Mouse (Mus musculus) thymus, postnatal 36 days (tissue): ENCODE data around the gene Tnxb.
A peak's percentile ranks its signal among the peaks of the same experiment; 100 is the strongest.

Source experiments
- DNase-seq, 2 experiments: peaks; one replicate each; pipeline ENCODE4 v3.0.0; 2022; ENCODE audit warnings: mixed read lengths in 2 of 2

The Tnxb gene

DNA sequence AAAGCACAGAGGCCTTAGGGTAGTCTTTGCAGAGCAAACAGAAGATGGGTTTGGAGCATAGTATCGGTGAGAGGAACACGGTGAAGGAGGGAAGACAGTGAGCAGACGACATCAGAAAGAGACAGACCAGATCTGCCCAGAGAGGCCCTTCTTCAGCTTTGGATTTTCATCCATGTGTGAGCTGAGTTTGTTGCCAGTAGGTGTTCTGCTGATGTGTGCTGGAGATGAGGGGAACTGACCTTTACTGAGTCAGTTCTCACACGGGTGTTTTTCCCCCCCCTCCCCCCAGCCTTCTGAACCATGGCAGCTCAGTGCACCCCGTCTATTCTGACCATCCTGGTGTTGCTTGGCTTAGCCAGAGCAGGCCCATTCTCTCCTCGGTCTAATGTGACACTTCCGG, at the start of gene Tnxb:
Gene Tnxb (plus strand): TSS at position 301 of the 400 bp plus-strand sequence.
- DNase-seq: no peak

DNA sequence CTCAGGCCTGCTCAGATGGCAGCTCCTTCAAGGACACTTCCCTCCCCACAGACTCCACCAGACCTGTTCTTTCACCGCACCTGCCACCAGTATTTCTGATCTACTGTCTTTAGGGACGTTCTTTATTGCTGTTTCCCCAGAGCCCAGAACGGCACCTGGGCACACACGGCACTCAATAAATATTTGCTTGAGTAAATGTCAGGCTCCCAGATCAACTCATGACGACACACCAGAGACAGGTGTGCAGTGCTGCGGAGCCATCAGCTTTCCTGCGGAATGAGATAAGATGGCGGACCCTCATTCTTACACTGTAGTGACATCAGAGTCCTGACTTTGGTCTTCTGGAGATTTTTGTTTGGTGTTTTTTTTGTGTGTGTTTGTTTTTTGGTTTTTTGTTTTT, 49.3 kb upstream of the Tnxb start:
- no peak for DNase-seq

- no peak for DNase-seq
These were observed 47.2 kb upstream of the Tnxb start for GRCm38 (mm10) chr17:34623161-34623560.

DNA sequence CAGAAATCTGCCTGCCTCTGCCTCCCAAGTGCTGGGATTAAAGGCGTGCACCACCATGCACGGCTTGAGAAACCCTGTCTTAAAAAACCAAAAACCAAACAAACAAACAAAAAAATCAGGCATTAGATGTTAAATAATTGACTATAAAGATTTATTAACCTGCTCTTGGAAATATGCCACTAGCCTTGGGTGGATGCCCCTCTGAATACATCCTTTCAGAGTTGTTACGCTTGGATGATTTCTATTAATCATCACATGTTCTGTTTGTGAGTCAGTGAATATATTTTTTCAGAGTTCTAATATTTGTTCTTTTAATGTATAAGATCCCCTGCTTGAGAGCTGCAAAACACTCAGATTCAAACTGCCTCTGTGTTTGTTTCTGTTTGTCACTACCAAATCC, 45.4 kb upstream of the Tnxb start:
- no peak for DNase-seq

GRCm38 (mm10) chr17:34626062-34626772, 44.1 kb upstream of the Tnxb start:
- DNase-seq: no peak

DNA sequence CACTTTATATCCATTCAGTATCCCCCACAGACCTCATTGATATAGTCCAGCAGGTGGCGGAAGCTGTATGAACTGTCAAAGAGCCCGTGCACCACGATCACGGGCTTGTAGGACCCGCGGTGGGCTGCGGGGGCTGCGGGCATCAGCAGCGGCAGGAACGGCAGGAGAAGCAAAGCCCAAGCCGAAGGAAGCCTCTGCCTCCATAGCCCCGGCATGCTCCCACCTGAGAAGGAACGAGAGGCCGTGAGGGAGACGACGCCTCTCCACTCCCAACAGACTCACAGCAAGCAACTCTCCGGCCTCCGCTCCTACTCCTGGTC, 43.6 kb upstream of the Tnxb start:
- DNase-seq: peak; percentile 61 to 69

DNA sequence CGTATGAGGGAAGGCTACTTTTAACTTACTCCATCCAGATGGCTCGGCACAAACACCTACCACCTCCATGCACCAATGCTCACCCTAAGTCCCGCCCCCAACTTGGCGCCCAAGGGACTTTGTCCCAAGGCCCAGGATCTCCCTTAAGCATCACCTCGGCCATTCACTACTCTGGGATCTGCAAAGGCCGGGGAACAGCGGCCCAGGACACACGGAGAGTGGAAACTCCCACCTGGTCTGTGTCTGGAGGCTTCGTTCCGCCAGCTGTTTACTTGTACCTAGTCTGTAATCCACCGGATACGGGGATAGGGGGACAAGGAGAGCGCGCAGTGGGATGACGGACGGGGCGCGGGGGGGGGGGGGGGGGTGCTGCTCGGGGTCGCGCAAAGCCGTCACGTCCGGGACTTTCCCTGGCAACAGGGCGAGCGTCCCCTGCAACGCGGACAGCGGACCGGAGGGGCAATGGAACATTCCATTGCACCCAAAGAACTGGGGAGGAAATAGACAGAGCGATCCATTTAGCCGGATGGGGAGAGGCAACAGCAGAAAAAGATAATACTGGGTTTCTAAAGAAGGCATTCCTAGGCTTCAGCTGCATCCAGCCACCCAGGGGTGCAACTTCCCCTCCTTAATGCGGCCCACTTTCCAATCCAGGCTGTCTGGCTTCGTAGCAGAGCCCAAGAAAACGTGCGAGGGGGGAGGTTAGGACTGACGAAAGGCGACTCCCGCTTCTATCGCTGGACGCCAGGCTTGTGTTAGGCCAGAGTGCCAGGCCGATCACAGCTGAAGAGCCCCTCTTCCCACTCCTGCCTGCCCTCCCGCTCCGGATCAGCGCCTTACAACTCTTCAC, 43.0 kb upstream of the Tnxb start:
- DNase-seq: peak; percentile 76 to 86

GRCm38 (mm10) chr17:34627943-34628643, 42.2 kb upstream of the Tnxb start, which contains the start of gene Ppt2:
Gene Ppt2, minus strand, starts transcription at chr17:34628510.
- DNase-seq: peak; percentile 69 to 74

- peak; percentile 49 to 56 for DNase-seq
These were observed 41.7 kb upstream of the Tnxb start for GRCm38 (mm10) chr17:34628644-34628967.

GRCm38 (mm10) chr17:34629221-34629751, 41.0 kb upstream of the Tnxb start, which contains the start of gene Prrt1:
Gene Prrt1, plus strand, starts transcription at chr17:34629533.
- DNase-seq: peak; percentile 57 to 71

GRCm38 (mm10) chr17:34629796-34630603, 40.3 kb upstream of the Tnxb start:
- peak; percentile 75 to 88 for DNase-seq

DNA sequence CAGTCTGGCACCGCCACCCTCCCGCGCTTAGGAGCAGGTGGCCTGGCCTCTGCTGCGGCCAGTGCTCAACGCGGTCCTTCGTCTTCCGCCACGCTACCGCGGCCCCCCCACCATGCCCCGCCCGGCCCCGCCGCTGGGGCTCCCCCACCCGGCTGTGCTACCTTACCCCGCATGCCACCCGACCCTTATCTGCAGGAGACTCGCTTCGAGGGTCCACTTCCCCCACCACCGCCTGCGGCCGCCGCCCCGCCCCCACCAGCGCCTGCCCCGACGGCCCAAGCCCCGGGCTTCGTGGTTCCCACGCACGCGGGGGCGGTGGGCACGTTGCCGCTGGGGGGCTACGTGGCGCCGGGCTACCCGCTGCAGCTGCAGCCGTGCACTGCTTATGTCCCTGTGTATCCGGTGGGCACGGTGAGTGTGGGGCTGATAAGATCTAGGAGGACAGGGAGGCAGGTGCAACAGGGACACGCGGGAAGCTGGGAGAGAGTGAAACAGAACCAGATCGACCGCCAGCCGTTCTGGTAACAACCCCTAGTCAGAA, 39.5 kb upstream of the Tnxb start:
- peak; percentile 74 to 83 for DNase-seq

GRCm38 (mm10) chr17:34631647-34632046, 38.7 kb upstream of the Tnxb start:
- DNase-seq: peak; percentile 26 to 51

GRCm38 (mm10) chr17:34632261-34632691, 38.1 kb upstream of the Tnxb start:
- peak; percentile 86 to 91 for DNase-seq

DNA sequence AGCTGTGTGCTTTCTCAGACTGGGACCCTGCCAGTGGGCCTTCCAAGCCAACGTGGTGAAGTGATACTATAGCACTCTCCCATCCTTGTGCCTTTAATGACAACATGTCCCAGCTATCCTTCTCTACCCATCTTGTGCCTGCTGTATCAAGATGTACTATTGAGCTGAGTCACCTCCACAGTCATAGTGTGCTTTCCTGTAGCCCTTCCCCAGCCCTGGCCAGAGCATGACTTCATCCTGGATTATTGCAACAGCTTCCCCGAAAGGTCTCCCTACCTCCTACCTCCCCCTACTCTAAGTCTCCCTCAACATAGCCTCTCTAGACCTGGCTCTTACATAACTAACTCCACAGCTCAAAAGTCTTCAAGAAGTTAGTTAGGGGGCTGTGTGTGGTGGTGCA, 34.7 kb upstream of the Tnxb start:
- DNase-seq: no peak

GRCm38 (mm10) chr17:34637459-34637858, 32.9 kb upstream of the Tnxb start:
- DNase-seq: no peak

GRCm38 (mm10) chr17:34639461-34640255, 30.7 kb upstream of the Tnxb start:
- no peak for DNase-seq

DNA sequence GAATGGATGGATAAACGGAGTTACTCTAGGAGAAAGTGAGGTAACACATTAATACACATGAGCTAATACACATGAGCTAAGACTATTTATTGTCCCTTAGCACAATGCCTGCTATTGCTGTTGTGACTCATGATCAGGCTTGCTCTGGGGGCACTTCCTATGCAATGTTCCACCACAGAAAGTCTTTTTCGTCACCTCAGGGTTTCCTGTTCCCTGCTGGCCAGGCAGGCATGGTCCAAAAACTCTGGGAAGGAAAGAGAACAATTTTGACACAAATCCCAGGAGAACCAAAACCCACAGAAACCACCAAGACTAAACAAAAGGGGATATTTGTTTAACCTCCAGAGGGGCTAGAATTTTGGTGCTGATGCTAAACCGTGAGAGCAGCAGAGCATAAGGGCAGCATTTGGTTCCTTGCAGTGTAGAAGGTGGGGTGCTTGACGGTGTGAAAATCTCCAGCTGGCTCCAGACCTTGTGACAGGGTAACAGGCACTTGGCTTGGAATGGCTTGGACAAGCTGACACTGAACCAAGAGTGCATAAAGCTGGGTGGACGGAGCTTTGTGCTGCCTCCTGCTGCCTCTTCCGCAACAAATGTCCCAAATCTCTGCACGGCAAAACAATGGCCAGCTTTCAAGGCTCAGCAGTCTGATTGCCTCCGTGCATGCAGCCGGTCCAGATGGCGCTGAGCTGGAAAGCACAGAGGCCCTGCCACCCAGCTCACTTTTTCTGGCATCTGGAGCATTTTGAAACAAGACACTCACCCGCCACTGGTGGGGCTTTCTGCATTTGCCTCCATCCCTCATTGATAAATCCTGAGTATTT, 29.3 kb upstream of the Tnxb start:
- no peak for DNase-seq

DNA sequence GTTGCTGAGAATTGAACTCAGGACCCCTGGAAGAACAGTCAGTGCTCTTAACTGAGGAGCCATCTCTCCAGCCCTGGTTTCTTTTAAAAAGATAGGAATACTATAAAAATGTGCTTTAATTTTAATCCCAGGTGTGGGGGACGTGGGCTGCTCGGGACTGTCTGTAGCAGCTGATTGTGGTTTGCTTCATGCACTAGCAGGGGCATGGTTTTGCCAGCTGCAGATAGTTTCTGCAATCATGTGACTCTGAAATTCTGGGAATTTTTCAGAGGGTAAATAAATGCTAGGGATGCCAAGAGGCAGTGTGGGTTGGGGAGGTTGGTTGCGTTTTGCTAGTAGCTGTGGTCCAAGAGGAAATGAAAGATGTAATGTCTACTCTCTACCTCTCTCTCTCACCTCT, 28.4 kb upstream of the Tnxb start:
- no peak for DNase-seq

DNA sequence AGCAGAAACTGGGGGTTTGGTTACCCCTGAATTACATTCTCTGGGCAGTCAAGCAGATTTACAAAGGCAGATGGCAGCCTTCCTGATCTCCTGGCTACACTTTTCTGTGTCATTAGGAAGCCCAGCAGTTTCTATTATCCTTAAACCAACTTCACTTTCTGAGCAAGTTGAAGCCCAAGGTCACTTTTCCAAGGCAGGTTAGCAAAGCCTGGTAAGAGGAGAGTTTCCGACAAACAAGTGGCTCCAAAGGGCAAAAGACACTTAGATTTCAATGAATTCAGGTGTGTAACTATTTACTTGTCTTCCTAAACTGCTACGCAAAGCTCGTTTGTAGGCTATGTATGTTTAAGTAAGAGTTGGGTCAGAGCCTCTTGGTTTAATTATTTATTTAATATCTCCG, 27.0 kb upstream of the Tnxb start:
- DNase-seq: no peak
